Comparison of ENCODE assay signal across 15 mouse cellular contexts in the genomic region with DNA sequence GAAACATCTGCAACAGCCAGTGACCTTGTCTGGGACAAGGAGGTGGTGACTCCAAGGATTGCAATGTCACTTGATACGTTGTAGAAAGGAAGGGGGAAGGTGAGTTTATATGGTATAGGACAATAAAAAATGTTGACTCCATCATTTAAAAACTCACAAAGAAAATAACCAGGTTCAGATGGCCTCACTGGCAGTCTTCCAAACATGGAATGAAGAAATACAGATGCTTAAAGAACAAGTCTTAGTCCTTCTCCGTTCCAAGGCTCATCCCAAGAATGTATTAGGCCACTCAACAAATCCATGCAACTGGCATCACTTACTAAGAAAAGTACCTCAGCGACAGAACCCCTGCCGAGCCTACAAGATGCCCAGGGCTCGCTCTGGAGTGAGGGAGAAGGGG. TPM values are rescaled to one million over a fixed set of nuclear protein-coding genes. Genes with fewer than 3 reads are reported as not detected.
DNase-seq lines count a peak whose midpoint lies in the region; ATAC-seq and TF ChIP-seq lines count a peak whose summit lies in the region.
"Had no signal": no experiment of that assay in that cellular context is flagged by ENCODE, and none has a peak within 500 bp of the region (broad histone marks: within the 10 kb centered on the region; RNA-seq: fewer than 3 reads in every experiment).

No protein-coding gene starts in this region.

- no peak; the same call in 1 of the 2 replicates for ATAC-seq in heart, postnatal 0 days (ENCODE audit: insufficient read depth, low read depth)
- no peak for ATAC-seq in limb, embryonic 15.5 days (ENCODE audit: insufficient number of reproducible peaks, low FRiP score, low TSS enrichment, low read depth)
- ATAC-seq: hindbrain, postnatal 0 days; Patski had no signal

- TF ChIP-seq RAD21 in CH12.LX (IDR thresholded peaks at IDR 0.05; ENCODE audit: low read depth, low read length) = no peak

- H3K36me3 ChIP-seq in heart, postnatal 0 days (replicated peaks; ENCODE audit: control insufficient read depth, insufficient read depth, low read length) = no peaks in the 10 kb centered on the region
- H3K36me3 ChIP-seq in CH12.LX (replicated peaks in 1 of 2; ENCODE audit: control insufficient read depth in 1 of 2, insufficient read depth in 1 of 2, low read length in 1 of 2) = peaks cover 0 to 15% of the 10 kb centered on the region in 2 experiments
- no peaks in the 10 kb centered on the region for H3K36me3 ChIP-seq in limb, embryonic 15.5 days
- H3K36me3 ChIP-seq: forebrain, embryonic 12.5 days had no signal

- intact Hi-C loops in heart, postnatal 25 days (cut with DNase I) = no loop called here

- TF ChIP-seq CTCF in heart, postnatal 0 days (IDR thresholded peaks at IDR 0.05; ENCODE audit: low read depth) = no peak
- no peak for TF ChIP-seq CTCF in CH12.LX (conservative IDR thresholded peaks at IDR 0.05 in 1 of 2, IDR thresholded peaks at IDR 0.05 in 1 of 2; ENCODE audit: low read depth in 2 of 2, low read length in 2 of 2)

- no peak overlapping the region for H3K4me3 ChIP-seq in heart, postnatal 0 days (ENCODE audit: low read depth, low read length)
- H3K4me3 ChIP-seq in CH12.LX (replicated peaks in 1 of 3; ENCODE audit: low read depth in 2 of 3, low read length in 2 of 3, poor library complexity in 1 of 3) = no peak overlapping the region
- no peak overlapping the region for H3K4me3 ChIP-seq in limb, embryonic 15.5 days
- H3K4me3 ChIP-seq: forebrain, embryonic 12.5 days had no signal

- no peak overlapping the region for H3K4me2 ChIP-seq in heart, postnatal 0 days (ENCODE audit: low read depth, low read length)
- no peak overlapping the region for H3K4me2 ChIP-seq in CH12.LX (ENCODE audit: insufficient read depth, low read depth, poor library complexity, severe bottlenecking)
- no peak overlapping the region for H3K4me2 ChIP-seq in limb, embryonic 15.5 days
- H3K4me2 ChIP-seq: forebrain, embryonic 12.5 days had no signal

- peaks cover 10% of the 10 kb centered on the region for H3K4me1 ChIP-seq in heart, postnatal 0 days (ENCODE audit: control insufficient read depth, insufficient read depth)
- peaks cover 23 to 70% of the 10 kb centered on the region in 2 experiments for H3K4me1 ChIP-seq in CH12.LX (ENCODE audit: control insufficient read depth in 1 of 2, insufficient read depth in 2 of 2)
- H3K4me1 ChIP-seq in limb, embryonic 15.5 days = peaks cover 22% of the 10 kb centered on the region; the same call in 1 of the 2 replicates

- no peak overlapping the region for H3K9ac ChIP-seq in heart, postnatal 0 days (replicated peaks; ENCODE audit: low read depth, low read length)
- H3K9ac ChIP-seq in CH12.LX (ENCODE audit: insufficient read depth, low read depth) = no peak overlapping the region
- no peak overlapping the region for H3K9ac ChIP-seq in limb, embryonic 15.5 days
- H3K9ac ChIP-seq: forebrain, embryonic 12.5 days had no signal

- in situ Hi-C loops in CH12.LX (cut with MboI; ENCODE audit: low pct_ligation_motif_present, low pct_unique_long_range_greater_than_20kb, low sequenced_read_pairs) = no loop called here

- no peaks in the 10 kb centered on the region for H3K27me3 ChIP-seq in heart, postnatal 0 days (ENCODE audit: control insufficient read depth, insufficient read depth, low read length)
- no peaks in the 10 kb centered on the region for H3K27me3 ChIP-seq in CH12.LX (replicated peaks)
- no peaks in the 10 kb centered on the region for H3K27me3 ChIP-seq in limb, embryonic 15.5 days
- H3K27me3 ChIP-seq: forebrain, embryonic 12.5 days; Patski had no signal

- no peak for TF ChIP-seq EP300 in heart, postnatal 0 days (IDR thresholded peaks at IDR 0.05; ENCODE audit: low read depth)
- TF ChIP-seq EP300 in CH12.LX (IDR thresholded peaks at IDR 0.05; ENCODE audit: low read length) = no peak

- dilution Hi-C loops in CH12.LX (cut with MboI; ENCODE audit: extremely low pct_ligation_motif_present, extremely low pct_unique_long_range_greater_than_20kb, low sequenced_read_pairs) = no loop called here

- H3K27ac ChIP-seq in heart, postnatal 0 days (ENCODE audit: low read depth) = peak overlapping the region; percentile 55
- peak overlapping the region; percentile 16; the same call in 1 of the 2 replicates for H3K27ac ChIP-seq in CH12.LX (ENCODE audit: insufficient read depth, low read depth)
- 0 out of 2 replicates have a peak overlapping the region, but pooled peaks have one; percentile 38 for H3K27ac ChIP-seq in limb, embryonic 15.5 days
- H3K27ac ChIP-seq: forebrain, embryonic 12.5 days; hindbrain, postnatal 0 days had no signal

- WGBS in heart, postnatal 0 days = 30% methylated on average over 5 of the region's 5 CpGs
- 34% methylated on average over 5 of the region's 5 CpGs for WGBS in limb, embryonic 15.5 days

- DNase-seq in heart, postnatal 0 days (ENCODE audit: low spot score) = no peak
- no peak for DNase-seq in heart, postnatal 25 days (ENCODE audit: low spot score)
- DNase-seq in CH12.LX (ENCODE audit: extremely low read depth) = no peak
- peak; percentile 62 for DNase-seq in adipocyte (ENCODE audit: low spot score)
- DNase-seq in embryo, embryonic 11 days = no peak
- no peak for DNase-seq in adrenal gland, postnatal 10 days
- DNase-seq: cerebellum, adult 9-11 months; kidney, postnatal 25 days; layer of hippocampus, postnatal 36 days; lung, adult 2 months; retina, postnatal 1 day had no signal

- H3K9me3 ChIP-seq in heart, postnatal 0 days (replicated peaks; ENCODE audit: control insufficient read depth, low read length) = no peaks in the 10 kb centered on the region
- H3K9me3 ChIP-seq in CH12.LX (replicated peaks; ENCODE audit: low read length) = no peaks in the 10 kb centered on the region
- no peaks in the 10 kb centered on the region for H3K9me3 ChIP-seq in limb, embryonic 15.5 days
- H3K9me3 ChIP-seq: forebrain, embryonic 12.5 days had no signal

- peaks cover 3% of the 10 kb centered on the region; the same call in 1 of the 2 replicates for H3K79me2 ChIP-seq in CH12.LX (replicated peaks; ENCODE audit: control insufficient read depth, extremely low read depth, insufficient read depth, poor library complexity, severe bottlenecking)

- no peak for TF ChIP-seq POLR2A in CH12.LX (IDR thresholded peaks at IDR 0.05; ENCODE audit: low read depth, low read length)

TF ChIP-seq in CH12.LX, 34 proteins besides CTCF, POLR2A, EP300 and RAD21:
- TF ChIP-seq MAFK (IDR thresholded peaks at IDR 0.05; ENCODE audit: insufficient replicate concordance, low read length) (no peak), ELF1 (IDR thresholded peaks at IDR 0.05; ENCODE audit: low read depth, low read length) (no peak)

RNA-seq across cellular contexts. Expression of a gene that starts 38.6 kb away (rescaled TPM):
- total RNA-seq in heart, postnatal 0 days (2014; rRNA removed; ENCODE audit: low replicate concordance) = 3.9 and 10.2 TPM in 2 replicates
- 7.7 and 8.3 TPM in 2 replicates for polyA plus RNA-seq in heart, postnatal 0 days (2015; fragmentation: Nextera tagmentation; extraction: Ambion mirVana)
- 10 to 100 TPM; 14.3 to 14.7 TPM for total RNA-seq in heart, postnatal 25 days (2021)
- 8.5 and 10.1 TPM in 2 replicates for total RNA-seq in CH12.LX (2012; rRNA removed)
- total RNA-seq in CH12.LX (2014; rRNA removed) = 4.4 and 5.7 TPM in 2 replicates
- polyA plus RNA-seq in CH12.LX (2012; ENCODE audit: insufficient read length, low read depth) = 24.4 and 29.1 TPM in 2 replicates
- 38.2 and 40.1 TPM in 2 replicates for polyA plus RNA-seq in limb, embryonic 15.5 days (2015; fragmentation: Nextera tagmentation; extraction: Ambion mirVana)
- 10 to 100 TPM; 32.3 to 32.4 TPM for total RNA-seq in adrenal gland, postnatal 10 days (2021)
